Mouse (Mus musculus): ENCODE results near the gene Supt6.

Supt6 gene

GRCm38 (mm10) chr11:78181830-78182357, 63.9 kb downstream of the Supt6 start:
- no peak for DNase-seq

GRCm38 (mm10) chr11:78180081-78180761, 65.6 kb downstream of the Supt6 start:
- DNase-seq: no peak

- no peak for DNase-seq
Measured at GRCm38 (mm10) chr11:78179438-78179999, 66.3 kb downstream of the Supt6 start.

GRCm38 (mm10) chr11:78178859-78179437, 66.8 kb downstream of the Supt6 start:
- DNase-seq: peak; percentile 68 to 69

- peak; percentile 97 to 98 for DNase-seq
Measured at GRCm38 (mm10) chr11:78177903-78178858, 67.6 kb downstream of the Supt6 start.

- DNase-seq: peak; percentile 64 to 65
Measured at GRCm38 (mm10) chr11:78177437-78177836, 68.3 kb downstream of the Supt6 start.

GRCm38 (mm10) chr11:78176905-78177331, 68.9 kb downstream of the Supt6 start:
- peak; percentile 29 to 35 for DNase-seq

- DNase-seq: peak; percentile 94
Measured at GRCm38 (mm10) chr11:78176402-78176862, 69.4 kb downstream of the Supt6 start, which contains the start of the genes Nek8 and Tlcd1. TSS of gene Nek8 (minus strand) at chr11:78176675. TSS of gene Tlcd1 (plus strand) at chr11:78176711.

GRCm38 (mm10) chr11:78175771-78176401, 69.9 kb downstream of the Supt6 start:
- no peak for DNase-seq

- no peak for DNase-seq
Measured at GRCm38 (mm10) chr11:78174506-78174905, 71.3 kb downstream of the Supt6 start.

GRCm38 (mm10) chr11:78172748-78173383, 72.9 kb downstream of the Supt6 start:
- peak; percentile 46 to 62 for DNase-seq

- DNase-seq: peak; percentile 36 to 43
Measured at GRCm38 (mm10) chr11:78172034-78172747, 73.6 kb downstream of the Supt6 start.

GRCm38 (mm10) chr11:78171328-78171727, 74.5 kb downstream of the Supt6 start:
- DNase-seq: no peak

GRCm38 (mm10) chr11:78170306-78170705, 75.5 kb downstream of the Supt6 start:
- no peak for DNase-seq

GRCm38 (mm10) chr11:78168541-78169468, 77.0 kb downstream of the Supt6 start:
- DNase-seq: peak; percentile 27 to 28

GRCm38 (mm10) chr11:78167257-78167959, 78.4 kb downstream of the Supt6 start:
- no peak for DNase-seq

GRCm38 (mm10) chr11:78166640-78167039, 79.1 kb downstream of the Supt6 start:
- DNase-seq: no peak

- no peak for DNase-seq
Measured at GRCm38 (mm10) chr11:78166161-78166560, 79.6 kb downstream of the Supt6 start.

- DNase-seq: peak; percentile 80 to 89
Measured at GRCm38 (mm10) chr11:78165761-78166109, 80.1 kb downstream of the Supt6 start.

Data from lung, postnatal 4 days (tissue).